Mouse (Mus musculus) forebrain, embryonic 16.5 days (tissue): ENCODE results near the gene Dennd2a. TPM values are rescaled to one million over a fixed set of nuclear protein-coding genes. Genes with fewer than 3 reads are reported as not detected.

Experiments
- ATAC-seq: fragments of 200-750 bp; cut with Nextera tagmentation; 2 replicates; pipeline ENCODE4 v1.8.0; 2017; ENCODE audit warnings: mild to moderate bottlenecking, moderate library complexity
- H3K27ac ChIP-seq: fragments of 300-500 bp; sonication (generic); 2 replicates; pipeline ENCODE4 v1.5.1; 2014; ENCODE audit warnings: low read length, control low read depth
- H3K27me3 ChIP-seq: fragments of 300-500 bp; sonication (generic); replicated peaks from 2 replicates; pipeline ENCODE4 v1.6.1; 2014; ENCODE audit warnings: low read length; ENCODE audit not compliant: control insufficient read depth, insufficient read depth
- H3K36me3 ChIP-seq: fragments of 300-500 bp; sonication (generic); 2 replicates; pipeline ENCODE4 v1.6.1; 2014; ENCODE audit not compliant: control insufficient read depth, insufficient read depth
- H3K4me1 ChIP-seq: fragments of 300-500 bp; sonication (generic); replicated peaks from 2 replicates; pipeline ENCODE4 v1.6.1; 2014; ENCODE audit warnings: low read length; ENCODE audit not compliant: control insufficient read depth, insufficient read depth
- H3K4me2 ChIP-seq: fragments of 300-500 bp; sonication (generic); 2 replicates; pipeline ENCODE4 v1.6.1; 2014; ENCODE audit warnings: mild to moderate bottlenecking, low read length, control low read depth
- H3K4me3 ChIP-seq: fragments of 300-500 bp; sonication (generic); replicated peaks from 2 replicates; pipeline ENCODE4 v1.5.1; 2014; ENCODE audit warnings: mild to moderate bottlenecking, low read length, control low read depth
- H3K9ac ChIP-seq: fragments of 300-500 bp; sonication (generic); replicated peaks from 2 replicates; pipeline ENCODE4 v1.6.1; 2014; ENCODE audit warnings: low read depth, low read length, control low read depth
- H3K9me3 ChIP-seq: fragments of 300-500 bp; sonication (generic); 2 replicates; pipeline ENCODE4 v1.6.1; 2016; ENCODE audit warnings: low read length; ENCODE audit not compliant: control insufficient read depth
- WGBS: fragments of 180-500 bp; shearing (Covaris S2); extraction: QIAGEN DNeasy Blood & Tissue Kit; methylation state at CpG from one replicate; pipeline ENCODE4 v1.1.7; 2014; 5-methylcytosine and 5-hydroxymethylcytosine counted together
- polyA plus RNA-seq: library from polyadenylated mRNA; unstranded; fragments of >200 nt; fragmentation: Nextera tagmentation; extraction: Ambion mirVana; gene quantifications from 2 replicates; pipeline ENCODE4 v1.2.1, GENCODE M21; 2015

Gene Dennd2a
- polyA plus RNA-seq, 1 experiment from 2014 or later: 13.1 TPM

DNA sequence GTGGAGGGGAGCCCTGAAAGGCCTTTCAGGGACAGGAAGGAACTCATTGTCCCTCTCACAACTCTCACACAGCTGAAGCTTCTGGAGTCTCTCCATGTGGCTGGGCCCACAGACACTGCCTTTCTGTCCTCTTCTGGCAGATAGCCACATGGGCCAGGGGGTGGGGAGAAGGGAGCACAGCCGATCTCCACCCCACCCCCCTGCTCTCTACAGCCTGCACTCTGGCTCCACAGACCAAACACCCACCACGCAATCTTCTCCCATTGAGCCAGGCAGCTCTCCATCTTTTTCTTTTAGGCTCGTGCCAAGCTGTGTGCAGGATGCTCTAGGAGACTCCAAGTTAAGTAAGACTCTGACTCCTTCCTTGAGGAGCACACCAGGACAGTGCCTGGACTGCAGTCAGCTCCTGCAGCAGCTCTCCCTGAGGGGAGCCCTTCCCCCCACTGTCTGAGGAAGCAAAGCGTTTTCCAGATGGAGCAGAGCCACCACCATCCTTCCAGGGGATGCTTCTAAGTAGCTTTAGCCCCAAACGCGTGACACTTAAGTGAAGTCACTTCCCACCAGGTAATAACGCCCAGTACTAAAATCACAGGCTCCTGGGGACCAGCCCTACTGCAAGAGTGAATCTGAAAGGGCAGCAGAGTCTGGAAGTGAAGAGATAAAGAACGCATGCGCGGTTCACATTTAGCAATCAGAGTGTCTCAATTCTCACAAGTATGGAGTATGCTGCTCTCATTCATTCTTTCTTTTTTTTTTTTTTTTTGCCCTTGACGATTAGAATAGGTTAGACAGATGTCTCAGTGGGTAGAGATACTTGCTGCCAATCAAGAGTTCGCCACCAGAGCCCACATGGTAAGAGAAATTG lies 28.8 kb downstream of the Dennd2a start:
- ATAC-seq: peak; percentile 75
- Histone ChIP-seq H3K27me3 (no peaks in the 10 kb centered on the region), H3K9ac (peak overlapping the region; percentile 9; the same call in 1 of the 2 replicates), H3K27ac (peak overlapping the region; percentile 56), H3K9me3 (no peaks in the 10 kb centered on the region), H3K4me2 (peak overlapping the region; percentile 7; the same call in 1 of the 2 replicates), H3K4me1 (peaks cover 20% of the 10 kb centered on the region), H3K36me3 (no peaks in the 10 kb centered on the region), H3K4me3 (no peak overlapping the region)
- WGBS: 32% methylated on average over 12 of the region's 12 CpGs

- ATAC-seq: peak; percentile 43; the same call in 1 of the 2 replicates
- Histone ChIP-seq H3K36me3 (0 out of 2 replicates have a peak, but pooled peaks cover 5% of the 10 kb centered on the region), H3K27me3 (no peaks in the 10 kb centered on the region), H3K4me1 (peaks cover 20% of the 10 kb centered on the region), H3K27ac (no peak overlapping the region; the same call in 1 of the 2 replicates), H3K9ac (no peak overlapping the region), H3K4me3 (no peak overlapping the region), H3K9me3 (no peaks in the 10 kb centered on the region), H3K4me2 (no peak overlapping the region)
- WGBS: 28% methylated on average over 4 of the region's 4 CpGs
Observed at GRCm38 (mm10) chr6:39527811-39528210, 29.9 kb downstream of the Dennd2a start.

DNA sequence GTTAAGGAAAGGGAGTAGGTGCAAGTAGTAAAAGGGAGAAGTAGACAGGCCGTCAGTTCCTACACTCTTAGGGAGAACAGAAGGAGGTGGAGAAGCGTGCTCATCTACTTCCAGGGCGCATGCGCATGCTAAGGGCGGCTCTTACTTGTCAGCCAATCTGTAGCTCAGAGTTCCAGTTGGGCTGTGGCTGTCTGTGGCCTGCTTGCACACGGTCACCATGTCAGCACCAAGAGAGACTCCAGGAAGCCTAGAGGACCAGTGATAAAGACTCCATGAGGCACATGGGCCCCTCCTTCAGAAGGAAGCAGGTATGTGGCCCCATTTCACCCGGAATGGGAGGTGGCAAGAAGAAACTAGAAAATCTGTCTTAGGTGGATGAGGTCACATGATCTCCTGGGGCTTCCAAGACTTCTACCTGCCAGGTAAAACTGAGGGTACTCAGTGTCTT lies 30.3 kb downstream of the Dennd2a start:
- no peak overlapping the region for H3K9ac ChIP-seq
- no peak overlapping the region for H3K4me2 ChIP-seq
- peaks cover 20% of the 10 kb centered on the region for H3K4me1 ChIP-seq
- no peaks in the 10 kb centered on the region for H3K9me3 ChIP-seq
- no peak for ATAC-seq
- H3K4me3 ChIP-seq: no peak overlapping the region
- 90% methylated on average over 7 of the region's 7 CpGs for WGBS
- peaks cover 6% of the 10 kb centered on the region; the same call in 1 of the 2 replicates for H3K36me3 ChIP-seq
- no peaks in the 10 kb centered on the region for H3K27me3 ChIP-seq
- H3K27ac ChIP-seq: no peak overlapping the region; the same call in 1 of the 2 replicates

DNA sequence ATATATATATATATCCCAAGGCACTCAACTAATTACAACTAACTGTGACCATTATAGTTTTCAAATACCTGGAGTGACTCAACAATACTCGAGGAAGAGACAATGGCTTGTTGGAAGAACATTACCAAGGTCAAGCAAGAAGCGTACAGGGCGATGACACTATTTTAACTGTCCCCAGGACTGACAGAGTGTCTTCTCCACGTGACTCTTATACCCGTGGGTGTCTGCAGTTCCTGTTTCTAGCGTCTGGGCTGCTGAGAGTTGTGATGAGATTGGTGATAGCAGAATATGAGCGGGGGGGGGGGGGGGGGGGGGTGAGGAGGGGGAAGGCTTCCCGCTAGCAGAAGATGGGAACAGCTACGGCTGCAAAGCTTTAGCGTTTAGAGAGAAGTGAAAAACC lies 30.9 kb downstream of the Dennd2a start:
- Histone ChIP-seq H3K4me3 (no peak overlapping the region), H3K4me1 (peaks cover 20% of the 10 kb centered on the region), H3K36me3 (peaks cover 11% of the 10 kb centered on the region; the same call in 1 of the 2 replicates), H3K27ac (no peak overlapping the region), H3K4me2 (no peak overlapping the region), H3K9ac (no peak overlapping the region), H3K27me3 (no peaks in the 10 kb centered on the region), H3K9me3 (no peaks in the 10 kb centered on the region)
- ATAC-seq: no peak
- WGBS: 82% methylated on average over 9 of the region's 10 CpGs

GRCm38 (mm10) chr6:39523161-39523560 lies 34.5 kb downstream of the Dennd2a start:
- no peak overlapping the region for H3K9ac ChIP-seq
- peaks cover 8% of the 10 kb centered on the region for H3K4me1 ChIP-seq
- no peaks in the 10 kb centered on the region for H3K27me3 ChIP-seq
- no peak overlapping the region for H3K4me2 ChIP-seq
- peaks cover 27% of the 10 kb centered on the region for H3K36me3 ChIP-seq
- H3K4me3 ChIP-seq: no peak overlapping the region
- 95% methylated on average over 13 of the region's 13 CpGs for WGBS
- ATAC-seq: no peak
- H3K27ac ChIP-seq: no peak overlapping the region
- H3K9me3 ChIP-seq: no peaks in the 10 kb centered on the region

- no peak overlapping the region for H3K27ac ChIP-seq
- 96% methylated on average over 5 of the region's 5 CpGs for WGBS
- H3K36me3 ChIP-seq: peaks cover 27% of the 10 kb centered on the region
- H3K27me3 ChIP-seq: no peaks in the 10 kb centered on the region
- H3K4me1 ChIP-seq: peaks cover 1% of the 10 kb centered on the region; the same call in 1 of the 2 replicates
- no peak overlapping the region for H3K9ac ChIP-seq
- no peak for ATAC-seq
- H3K9me3 ChIP-seq: no peaks in the 10 kb centered on the region
- H3K4me2 ChIP-seq: no peak overlapping the region
- H3K4me3 ChIP-seq: no peak overlapping the region
Observed at GRCm38 (mm10) chr6:39522425-39522824, 35.2 kb downstream of the Dennd2a start.

DNA sequence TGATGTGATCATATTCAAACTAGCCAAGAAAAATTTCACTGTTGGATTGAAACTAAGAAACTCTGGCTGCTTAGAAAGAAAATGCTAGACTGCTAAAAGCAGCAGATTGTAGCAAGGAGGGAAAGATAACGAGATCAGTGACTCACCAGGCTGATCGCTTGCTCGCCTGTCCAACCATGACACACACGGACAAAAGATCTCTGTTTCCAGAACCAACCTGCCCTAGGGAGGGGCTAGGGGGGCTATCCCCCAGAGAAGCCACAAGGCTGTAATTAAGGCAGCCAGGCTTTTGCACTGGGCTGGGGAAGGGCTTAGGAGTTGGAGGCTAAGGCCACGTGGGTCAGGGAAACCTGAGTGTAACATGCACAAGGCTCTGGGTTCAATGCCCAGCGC lies 41.9 kb downstream of the Dennd2a start:
- H3K4me1 ChIP-seq: peaks cover 13% of the 10 kb centered on the region
- no peaks in the 10 kb centered on the region for H3K27me3 ChIP-seq
- peak overlapping the region; percentile 86 for H3K27ac ChIP-seq
- peak overlapping the region; percentile 12; the same call in 1 of the 2 replicates for H3K4me2 ChIP-seq
- H3K9me3 ChIP-seq: no peaks in the 10 kb centered on the region
- no peak overlapping the region for H3K4me3 ChIP-seq
- H3K36me3 ChIP-seq: peaks cover 12% of the 10 kb centered on the region
- 18% methylated on average over 6 of the region's 6 CpGs for WGBS
- no peak overlapping the region; the same call in 1 of the 2 replicates for H3K9ac ChIP-seq
- ATAC-seq: peak; percentile 61

DNA sequence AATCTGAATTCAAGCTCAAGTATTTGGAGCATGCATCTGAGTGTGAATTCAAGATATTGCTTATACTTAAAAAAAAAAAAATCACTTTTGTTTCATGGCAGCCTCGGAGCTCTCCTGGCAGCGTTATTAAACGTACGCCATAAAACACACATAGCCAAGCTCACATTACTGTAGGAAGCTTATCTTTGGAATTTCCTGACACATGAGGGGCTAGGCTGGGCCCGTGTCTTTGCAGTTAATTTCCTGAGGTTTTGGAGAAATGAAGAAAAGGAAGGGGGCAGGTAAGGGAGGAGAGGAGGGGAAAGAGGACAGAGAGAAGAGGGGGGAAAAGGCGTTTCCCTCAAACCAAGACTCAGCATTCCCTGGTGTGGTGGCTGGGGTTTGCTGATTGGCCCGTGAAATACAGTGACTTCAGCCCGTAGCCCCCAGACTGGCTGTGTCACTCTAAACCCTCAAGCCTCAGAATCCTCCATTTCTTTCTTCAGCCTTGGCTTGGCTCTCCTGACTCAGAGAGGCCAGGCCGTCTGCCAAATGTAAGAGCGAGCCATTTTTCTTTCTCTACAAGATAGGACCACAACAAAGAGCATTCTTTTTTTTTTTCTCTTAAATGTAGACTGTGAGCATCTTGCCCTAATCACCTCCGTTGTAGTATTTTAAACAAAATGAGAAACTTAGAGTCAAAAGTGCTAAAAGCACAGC lies 42.5 kb downstream of the Dennd2a start:
- Histone ChIP-seq H3K9me3 (no peaks in the 10 kb centered on the region), H3K4me1 (peaks cover 13% of the 10 kb centered on the region), H3K27me3 (no peaks in the 10 kb centered on the region), H3K36me3 (peaks cover 6% of the 10 kb centered on the region), H3K9ac (no peak overlapping the region), H3K4me2 (peak overlapping the region; percentile 12; the same call in 1 of the 2 replicates), H3K27ac (peak overlapping the region; percentile 86), H3K4me3 (no peak overlapping the region)
- WGBS: 39% methylated on average over 11 of the region's 11 CpGs
- peak; percentile 73 for ATAC-seq

GRCm38 (mm10) chr6:39503476-39503875 lies 54.2 kb downstream of the Dennd2a start:
- Histone ChIP-seq H3K27me3 (no peaks in the 10 kb centered on the region), H3K4me3 (no peak overlapping the region), H3K9me3 (no peaks in the 10 kb centered on the region), H3K36me3 (no peaks in the 10 kb centered on the region), H3K4me1 (no peaks in the 10 kb centered on the region), H3K27ac (no peak overlapping the region), H3K9ac (no peak overlapping the region), H3K4me2 (no peak overlapping the region)
- no peak for ATAC-seq
- 91% methylated on average over 7 of the region's 7 CpGs for WGBS
